Mouse (Mus musculus): ENCODE results near the gene Zfp526. TPM values are rescaled to one million over a fixed set of nuclear protein-coding genes. Genes with fewer than 3 reads are reported as not detected.

The Zfp526 gene
- polyA plus RNA-seq, 1 experiment from 2014 or later: 1.9 TPM

GRCm38 (mm10) chr7:25219416-25219750 is 1.8 kb upstream of the Zfp526 start:
- Histone ChIP-seq H3K36me3 (ENCODE audit: control insufficient read depth, insufficient read depth) (peaks cover 29% of the 10 kb centered on the region), H3K27me3 (ENCODE audit: control insufficient read depth, insufficient read depth, low read depth, low read length) (no peaks in the 10 kb centered on the region), H3K4me3 (ENCODE audit: low read depth, low read length) (peak overlapping the region; percentile 98), H3K4me2 (ENCODE audit: low read depth, low read length) (peak overlapping the region; percentile 91), H3K27ac (ENCODE audit: low read length) (peak overlapping the region; percentile 98), H3K9me3 (replicated peaks; ENCODE audit: control insufficient read depth, low read length) (no peaks in the 10 kb centered on the region), H3K4me1 (ENCODE audit: control insufficient read depth, low read depth, low read length) (peaks cover 50% of the 10 kb centered on the region), H3K9ac (ENCODE audit: low read depth, low read length) (peak overlapping the region; percentile 91)
- ATAC-seq (ENCODE audit: low read depth): no peak
- WGBS (ENCODE audit: insufficient replicate concordance): under 1% methylated on average over 16 of the region's 16 CpGs

DNA sequence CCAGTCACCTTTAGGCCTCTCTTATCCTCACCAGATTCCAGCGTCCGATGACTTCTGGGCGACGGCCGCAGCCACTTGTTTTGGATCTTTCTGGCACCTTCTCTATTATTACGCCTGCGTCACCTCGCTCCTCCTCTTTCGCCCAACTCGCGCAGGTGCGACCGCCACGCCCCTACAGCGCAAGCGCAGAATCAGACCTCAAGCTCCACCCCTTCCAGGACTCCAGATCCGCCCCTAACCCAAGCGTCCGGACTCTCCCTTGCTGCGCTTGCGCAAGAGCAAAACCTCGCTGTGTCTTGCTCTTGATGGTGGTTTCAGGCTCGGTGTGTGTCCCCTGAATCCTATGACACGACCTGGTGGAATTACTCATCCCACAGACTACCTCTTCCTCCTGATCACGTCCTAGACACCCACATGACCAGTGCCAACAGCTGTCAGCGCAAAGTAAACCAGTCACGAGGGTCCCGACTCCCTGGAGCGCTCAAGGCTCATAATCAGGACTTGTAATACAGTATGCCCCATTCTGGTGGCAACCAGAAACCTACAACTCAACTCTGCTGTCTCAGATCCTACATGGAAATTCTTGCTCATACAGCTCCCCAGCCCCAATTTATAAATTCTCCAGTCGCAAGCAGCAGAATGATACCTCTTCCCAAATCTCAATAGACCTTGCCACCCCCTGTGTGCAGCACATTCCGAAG is 1.3 kb upstream of the Zfp526 start:
- Histone ChIP-seq H3K9ac (ENCODE audit: low read depth, low read length) (peak overlapping the region; percentile 91), H3K36me3 (ENCODE audit: control insufficient read depth, insufficient read depth) (peaks cover 29% of the 10 kb centered on the region), H3K4me1 (ENCODE audit: control insufficient read depth, low read depth, low read length) (peaks cover 48% of the 10 kb centered on the region), H3K27ac (ENCODE audit: low read length) (peak overlapping the region; percentile 98), H3K9me3 (replicated peaks; ENCODE audit: control insufficient read depth, low read length) (no peaks in the 10 kb centered on the region), H3K4me3 (ENCODE audit: low read depth, low read length) (peak overlapping the region; percentile 98), H3K27me3 (ENCODE audit: control insufficient read depth, insufficient read depth, low read depth, low read length) (no peaks in the 10 kb centered on the region), H3K4me2 (ENCODE audit: low read depth, low read length) (peak overlapping the region; percentile 91)
- WGBS (ENCODE audit: insufficient replicate concordance): 1% methylated on average over 31 of the region's 31 CpGs
- peak; percentile 69 for ATAC-seq (ENCODE audit: low read depth)

- Histone ChIP-seq H3K4me1 (ENCODE audit: control insufficient read depth, low read depth, low read length) (peaks cover 48% of the 10 kb centered on the region), H3K27me3 (ENCODE audit: control insufficient read depth, insufficient read depth, low read depth, low read length) (no peaks in the 10 kb centered on the region), H3K4me3 (ENCODE audit: low read depth, low read length) (peak within 1 kb of the TSS; percentile 98), H3K9me3 (replicated peaks; ENCODE audit: control insufficient read depth, low read length) (no peaks in the 10 kb centered on the region), H3K9ac (ENCODE audit: low read depth, low read length) (peak within 1 kb of the TSS; percentile 91), H3K27ac (ENCODE audit: low read length) (peak within 1 kb of the TSS; percentile 98), H3K36me3 (ENCODE audit: control insufficient read depth, insufficient read depth) (peaks cover 29% of the 10 kb centered on the region), H3K4me2 (ENCODE audit: low read depth, low read length) (peak within 1 kb of the TSS; percentile 91)
- 2% methylated on average over 20 of the region's 20 CpGs for WGBS (ENCODE audit: insufficient replicate concordance)
- peak; percentile 10 for ATAC-seq (ENCODE audit: low read depth)
Observed at GRCm38 (mm10) chr7:25220457-25221101, 646 bp upstream of the Zfp526 start, which contains the start of gene Dedd2. Gene Dedd2 (minus strand): TSS chr7:25220615.

GRCm38 (mm10) chr7:25222275-25222967 is 1.2 kb downstream of the Zfp526 start:
- Histone ChIP-seq H3K36me3 (ENCODE audit: control insufficient read depth, insufficient read depth) (peaks cover 36% of the 10 kb centered on the region), H3K27me3 (ENCODE audit: control insufficient read depth, insufficient read depth, low read depth, low read length) (no peaks in the 10 kb centered on the region), H3K4me3 (ENCODE audit: low read depth, low read length) (peak overlapping the region; percentile 98), H3K27ac (ENCODE audit: low read length) (peak overlapping the region; percentile 91), H3K9ac (ENCODE audit: low read depth, low read length) (peak overlapping the region; percentile 88), H3K4me2 (ENCODE audit: low read depth, low read length) (peak overlapping the region; percentile 91), H3K4me1 (ENCODE audit: control insufficient read depth, low read depth, low read length) (peaks cover 45% of the 10 kb centered on the region), H3K9me3 (replicated peaks; ENCODE audit: control insufficient read depth, low read length) (no peaks in the 10 kb centered on the region)
- ATAC-seq (ENCODE audit: low read depth): no peak
- 60% methylated on average over 10 of the region's 10 CpGs for WGBS (ENCODE audit: insufficient replicate concordance)

DNA sequence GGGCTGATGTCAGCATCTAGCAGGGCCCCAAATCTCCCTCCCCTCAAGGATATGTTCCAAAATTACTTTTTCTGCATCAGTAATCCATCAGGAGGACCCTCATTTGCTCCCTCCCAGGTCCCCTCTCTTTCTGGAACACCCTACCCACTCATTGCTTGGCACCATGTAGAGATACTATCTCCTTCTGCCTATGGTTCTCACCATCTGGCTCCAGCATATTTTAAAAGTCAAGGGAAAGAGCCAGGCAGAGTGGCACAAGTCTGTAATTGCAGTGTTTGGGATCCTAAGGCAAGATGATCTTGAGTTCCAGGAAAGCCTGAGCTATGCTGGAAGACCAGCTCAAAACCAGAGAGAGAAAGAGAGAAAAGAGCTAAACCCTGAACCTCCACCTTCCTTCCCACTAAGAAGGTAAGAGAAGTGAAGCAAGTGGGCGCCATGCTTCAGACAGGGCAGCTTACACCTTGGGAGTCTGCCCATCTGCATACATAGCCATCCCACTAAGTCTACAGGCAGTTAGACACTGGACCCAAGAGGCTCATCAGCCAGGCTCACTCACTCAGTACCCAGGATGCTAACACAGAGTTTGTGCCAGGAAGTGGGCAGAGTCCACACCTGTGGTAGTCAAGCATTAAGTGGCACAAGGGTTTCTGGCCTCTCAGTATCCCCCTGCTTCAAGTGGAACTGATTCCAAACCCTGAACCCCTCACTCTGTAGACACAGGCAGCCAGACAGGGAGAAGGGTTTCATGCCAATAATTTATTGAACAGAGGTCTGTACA is 6.5 kb downstream of the Zfp526 start:
- peaks cover 80% of the 10 kb centered on the region for H3K36me3 ChIP-seq (ENCODE audit: control insufficient read depth, insufficient read depth)
- H3K4me1 ChIP-seq (ENCODE audit: control insufficient read depth, low read depth, low read length): peaks cover 11% of the 10 kb centered on the region
- no peak for ATAC-seq (ENCODE audit: low read depth)
- H3K4me3 ChIP-seq (ENCODE audit: low read depth, low read length): no peak overlapping the region
- H3K9ac ChIP-seq (ENCODE audit: low read depth, low read length): no peak overlapping the region
- 74% methylated on average over 1 of the region's 1 CpGs for WGBS (ENCODE audit: insufficient replicate concordance)
- no peaks in the 10 kb centered on the region for H3K27me3 ChIP-seq (ENCODE audit: control insufficient read depth, insufficient read depth, low read depth, low read length)
- no peak overlapping the region for H3K4me2 ChIP-seq (ENCODE audit: low read depth, low read length)
- no peaks in the 10 kb centered on the region for H3K9me3 ChIP-seq (replicated peaks; ENCODE audit: control insufficient read depth, low read length)
- H3K27ac ChIP-seq (ENCODE audit: low read length): peak overlapping the region; percentile 7; the same call in 1 of the 2 replicates

- H3K9me3 ChIP-seq (replicated peaks; ENCODE audit: control insufficient read depth, low read length): no peaks in the 10 kb centered on the region
- no peak overlapping the region for H3K9ac ChIP-seq (ENCODE audit: low read depth, low read length)
- H3K27ac ChIP-seq (ENCODE audit: low read length): no peak overlapping the region
- no peaks in the 10 kb centered on the region for H3K27me3 ChIP-seq (ENCODE audit: control insufficient read depth, insufficient read depth, low read depth, low read length)
- no peak overlapping the region for H3K4me3 ChIP-seq (ENCODE audit: low read depth, low read length)
- peaks cover 12% of the 10 kb centered on the region for H3K4me1 ChIP-seq (ENCODE audit: control insufficient read depth, low read depth, low read length)
- H3K4me2 ChIP-seq (ENCODE audit: low read depth, low read length): no peak overlapping the region
- ATAC-seq (ENCODE audit: low read depth): no peak
- 75% methylated on average over 9 of the region's 9 CpGs for WGBS (ENCODE audit: insufficient replicate concordance)
- peaks cover 81% of the 10 kb centered on the region for H3K36me3 ChIP-seq (ENCODE audit: control insufficient read depth, insufficient read depth)
Observed at GRCm38 (mm10) chr7:25230690-25231285, 9.6 kb downstream of the Zfp526 start.

GRCm38 (mm10) chr7:25232101-25232648 is 10.9 kb downstream of the Zfp526 start:
- no peak overlapping the region for H3K4me2 ChIP-seq (ENCODE audit: low read depth, low read length)
- no peaks in the 10 kb centered on the region for H3K27me3 ChIP-seq (ENCODE audit: control insufficient read depth, insufficient read depth, low read depth, low read length)
- H3K4me3 ChIP-seq (ENCODE audit: low read depth, low read length): no peak overlapping the region
- H3K9me3 ChIP-seq (replicated peaks; ENCODE audit: control insufficient read depth, low read length): no peaks in the 10 kb centered on the region
- no peak overlapping the region for H3K27ac ChIP-seq (ENCODE audit: low read length)
- 49% methylated on average over 5 of the region's 5 CpGs for WGBS (ENCODE audit: insufficient replicate concordance)
- ATAC-seq (ENCODE audit: low read depth): no peak
- no peak overlapping the region for H3K9ac ChIP-seq (ENCODE audit: low read depth, low read length)
- H3K36me3 ChIP-seq (ENCODE audit: control insufficient read depth, insufficient read depth): peaks cover 67% of the 10 kb centered on the region
- peaks cover 22% of the 10 kb centered on the region for H3K4me1 ChIP-seq (ENCODE audit: control insufficient read depth, low read depth, low read length)

GRCm38 (mm10) chr7:25233061-25233460 is 11.8 kb downstream of the Zfp526 start:
- WGBS (ENCODE audit: insufficient replicate concordance): 68% methylated on average over 2 of the region's 2 CpGs
- H3K4me3 ChIP-seq (ENCODE audit: low read depth, low read length): no peak overlapping the region
- no peak for ATAC-seq (ENCODE audit: low read depth)
- no peak overlapping the region for H3K27ac ChIP-seq (ENCODE audit: low read length)
- peaks cover 22% of the 10 kb centered on the region for H3K4me1 ChIP-seq (ENCODE audit: control insufficient read depth, low read depth, low read length)
- H3K9ac ChIP-seq (ENCODE audit: low read depth, low read length): no peak overlapping the region
- H3K36me3 ChIP-seq (ENCODE audit: control insufficient read depth, insufficient read depth): peaks cover 58% of the 10 kb centered on the region
- no peaks in the 10 kb centered on the region for H3K9me3 ChIP-seq (replicated peaks; ENCODE audit: control insufficient read depth, low read length)
- H3K4me2 ChIP-seq (ENCODE audit: low read depth, low read length): no peak overlapping the region
- no peaks in the 10 kb centered on the region for H3K27me3 ChIP-seq (ENCODE audit: control insufficient read depth, insufficient read depth, low read depth, low read length)

Measured in liver, embryonic 16.5 days (tissue).